Mouse (Mus musculus) urinary bladder, adult 2 months (tissue): ENCODE results near the gene Msi2. TPM values are rescaled to one million over a fixed set of nuclear protein-coding genes. Genes with fewer than 3 reads are reported as not detected.

ENCODE experiments used
- DNase-seq: peaks from one replicate; pipeline ENCODE4 v3.0.0; 2022; ENCODE audit warnings: low spot score
- polyA plus RNA-seq: library from polyadenylated mRNA; depleted of rRNA; stranded (reverse); fragments of >200 nt; gene quantifications from 2 replicates; pipeline ENCODE4 v1.2.3, GENCODE M21; 2012

The Msi2 gene
- polyA plus RNA-seq, 1 experiment: 44.7 TPM

DNA sequence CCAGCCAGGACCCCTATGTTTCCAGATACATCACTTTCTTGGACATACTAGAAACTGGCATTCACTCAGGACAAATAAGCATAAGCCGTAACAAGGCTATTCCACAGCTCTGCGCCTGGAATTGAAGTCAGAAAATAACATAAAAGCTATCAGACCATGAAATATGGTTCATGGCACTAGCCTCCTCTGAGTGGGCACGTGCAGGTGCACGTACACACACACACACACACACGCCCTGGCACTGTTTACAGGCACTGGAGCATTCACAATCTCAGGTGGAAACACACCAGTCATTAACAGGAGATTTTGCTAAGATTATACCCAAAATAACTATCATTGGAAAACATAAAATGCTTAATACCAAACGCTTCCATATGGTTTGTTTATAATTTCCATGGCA lies 81.4 kb downstream of the Msi2 start:
- no peak for DNase-seq

GRCm38 (mm10) chr11:88636319-88636718 lies 82.0 kb downstream of the Msi2 start:
- no peak for DNase-seq

GRCm38 (mm10) chr11:88634627-88635026 lies 83.7 kb downstream of the Msi2 start:
- DNase-seq: no peak

DNA sequence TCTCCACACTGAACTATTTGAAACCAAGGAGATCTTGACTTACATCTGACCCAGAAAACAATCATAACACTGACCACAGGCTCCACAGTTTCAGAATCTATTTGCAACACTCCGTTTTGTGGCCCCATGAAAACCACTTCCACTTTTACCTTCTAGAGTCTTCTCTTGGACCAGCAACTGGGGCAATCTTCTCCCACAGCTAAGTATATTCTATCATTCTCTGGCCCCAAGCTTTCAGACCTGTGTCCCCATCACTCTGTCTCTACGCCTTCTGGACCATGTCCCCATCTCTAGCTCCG lies 86.4 kb downstream of the Msi2 start:
- DNase-seq: no peak

DNA sequence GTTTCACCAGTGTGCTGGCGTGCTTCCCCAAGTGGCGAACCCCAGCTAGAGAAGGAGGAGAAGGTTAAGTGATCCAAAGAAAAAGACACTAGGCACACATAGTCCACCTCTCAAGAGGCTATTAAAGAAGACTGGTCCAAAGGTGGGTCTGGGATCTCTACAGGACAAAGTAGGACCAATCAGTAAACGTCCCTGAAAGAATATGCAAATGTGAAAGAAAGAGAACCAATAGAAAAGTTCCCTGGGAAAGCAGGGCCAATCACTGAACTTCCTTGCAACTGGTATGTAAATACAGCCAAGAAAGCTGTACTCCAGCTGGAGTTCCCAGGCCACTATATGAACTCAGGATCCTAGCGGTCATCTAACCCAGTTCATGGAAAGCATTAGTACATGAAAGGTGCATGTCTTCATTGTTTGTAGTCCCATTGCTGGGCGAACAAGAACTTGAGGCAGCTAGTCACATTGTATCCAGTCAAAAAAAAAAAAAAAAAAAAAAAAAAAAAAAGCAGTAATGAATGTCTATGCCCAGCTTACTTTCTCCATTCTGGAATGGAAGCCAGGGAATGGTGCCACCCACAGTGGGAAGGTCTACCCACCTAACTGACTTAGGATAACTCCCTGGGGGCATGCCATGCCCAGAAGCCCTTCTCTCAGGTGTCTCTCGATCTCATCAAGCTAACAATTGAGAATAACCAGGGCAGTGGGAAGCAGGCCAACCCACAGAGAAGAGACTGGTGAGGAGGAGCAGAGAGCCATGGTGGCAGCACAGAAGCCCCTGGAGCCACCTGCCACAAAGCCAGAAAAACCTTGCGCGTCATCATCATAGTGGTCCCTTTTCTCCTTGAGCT lies 87.0 kb downstream of the Msi2 start:
- no peak for DNase-seq

GRCm38 (mm10) chr11:88629619-88630018 lies 88.7 kb downstream of the Msi2 start:
- DNase-seq: no peak

GRCm38 (mm10) chr11:88629165-88629564 lies 89.1 kb downstream of the Msi2 start:
- no peak for DNase-seq

- DNase-seq: no peak
Measured at GRCm38 (mm10) chr11:88628676-88629075, 89.6 kb downstream of the Msi2 start.

DNA sequence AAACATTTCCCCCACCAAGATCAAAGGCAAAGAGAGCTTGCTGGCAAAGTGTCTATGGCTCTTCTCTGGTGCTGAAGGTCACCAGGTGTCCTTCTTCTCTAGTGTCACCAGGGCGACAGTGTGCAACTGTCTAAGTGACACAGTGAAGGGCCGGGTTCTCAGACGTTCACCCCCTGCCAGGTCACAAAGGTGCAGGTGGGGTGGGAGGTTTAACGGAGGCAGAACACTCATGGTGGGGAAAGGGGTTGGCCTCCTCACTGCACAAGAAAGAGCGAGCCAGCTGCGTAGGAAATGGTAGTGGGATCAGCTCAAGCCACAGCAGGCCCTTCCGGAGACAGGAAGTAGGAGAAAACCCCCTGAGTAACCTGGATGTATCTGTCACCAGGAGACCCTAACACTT lies 91.0 kb downstream of the Msi2 start:
- no peak for DNase-seq

GRCm38 (mm10) chr11:88626576-88626975 lies 91.7 kb downstream of the Msi2 start:
- no peak for DNase-seq

DNA sequence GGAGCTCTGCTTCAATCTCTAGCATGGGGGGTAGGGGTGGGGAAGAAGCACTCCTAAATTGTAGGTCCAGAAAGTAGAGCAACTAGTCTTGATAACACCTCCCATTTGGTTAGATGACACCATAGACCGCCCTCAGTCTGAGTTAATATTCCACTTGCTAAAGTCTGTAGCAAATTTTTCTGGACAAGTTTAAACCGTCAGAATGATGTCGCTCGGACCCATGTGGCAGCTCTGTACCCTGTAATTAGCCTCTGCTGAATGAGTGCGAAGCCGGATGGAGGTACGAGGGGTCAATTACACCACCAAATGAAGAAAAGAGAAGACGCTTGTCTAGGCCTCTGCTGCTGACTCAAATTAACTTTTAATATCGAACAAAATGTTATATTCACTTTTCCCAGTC lies 92.3 kb downstream of the Msi2 start:
- DNase-seq: no peak

- no peak for DNase-seq
Measured at GRCm38 (mm10) chr11:88625063-88625462, 93.2 kb downstream of the Msi2 start.

DNA sequence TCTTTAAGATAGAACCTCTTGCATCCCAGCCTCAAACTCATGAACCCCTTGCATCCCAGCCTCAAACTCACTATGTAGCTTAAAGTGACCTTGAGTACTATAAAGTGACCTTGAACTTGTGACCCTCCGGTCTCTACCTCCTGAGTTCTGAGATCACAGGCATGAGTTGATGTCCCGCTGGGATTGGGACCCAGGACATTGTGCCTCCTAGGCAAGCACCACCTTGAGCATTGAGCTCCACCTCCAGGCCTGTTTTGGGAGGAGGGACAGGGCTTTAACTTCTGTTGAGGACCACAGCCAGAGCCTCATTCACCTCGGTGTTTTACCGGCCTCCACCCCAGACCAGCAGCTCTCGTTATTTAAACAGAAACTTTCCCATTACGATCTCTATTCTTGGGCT lies 93.7 kb downstream of the Msi2 start:
- DNase-seq: no peak

GRCm38 (mm10) chr11:88623671-88624070 lies 94.6 kb downstream of the Msi2 start:
- DNase-seq: no peak

- DNase-seq: no peak
Measured at GRCm38 (mm10) chr11:88622496-88622895, 95.8 kb downstream of the Msi2 start.

DNA sequence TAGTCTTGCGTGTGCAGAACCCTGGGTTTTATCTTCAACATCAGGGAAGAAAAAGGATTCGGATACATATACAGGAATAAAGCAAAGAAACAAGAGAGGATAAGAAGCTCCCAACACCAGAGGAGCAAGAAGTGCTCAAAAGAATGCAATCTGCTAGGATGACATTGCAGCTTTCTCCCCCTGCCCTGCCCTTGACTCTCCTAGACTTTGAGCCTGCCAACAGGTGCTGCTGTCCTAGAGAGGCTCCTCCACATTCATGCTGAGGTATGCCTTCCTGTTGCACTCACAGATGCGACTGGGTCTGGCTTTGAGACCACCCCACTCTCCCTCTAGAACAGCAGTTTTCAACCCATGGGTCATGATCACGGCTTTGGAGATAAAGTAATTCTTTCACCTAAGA lies 96.5 kb downstream of the Msi2 start:
- DNase-seq: no peak

DNA sequence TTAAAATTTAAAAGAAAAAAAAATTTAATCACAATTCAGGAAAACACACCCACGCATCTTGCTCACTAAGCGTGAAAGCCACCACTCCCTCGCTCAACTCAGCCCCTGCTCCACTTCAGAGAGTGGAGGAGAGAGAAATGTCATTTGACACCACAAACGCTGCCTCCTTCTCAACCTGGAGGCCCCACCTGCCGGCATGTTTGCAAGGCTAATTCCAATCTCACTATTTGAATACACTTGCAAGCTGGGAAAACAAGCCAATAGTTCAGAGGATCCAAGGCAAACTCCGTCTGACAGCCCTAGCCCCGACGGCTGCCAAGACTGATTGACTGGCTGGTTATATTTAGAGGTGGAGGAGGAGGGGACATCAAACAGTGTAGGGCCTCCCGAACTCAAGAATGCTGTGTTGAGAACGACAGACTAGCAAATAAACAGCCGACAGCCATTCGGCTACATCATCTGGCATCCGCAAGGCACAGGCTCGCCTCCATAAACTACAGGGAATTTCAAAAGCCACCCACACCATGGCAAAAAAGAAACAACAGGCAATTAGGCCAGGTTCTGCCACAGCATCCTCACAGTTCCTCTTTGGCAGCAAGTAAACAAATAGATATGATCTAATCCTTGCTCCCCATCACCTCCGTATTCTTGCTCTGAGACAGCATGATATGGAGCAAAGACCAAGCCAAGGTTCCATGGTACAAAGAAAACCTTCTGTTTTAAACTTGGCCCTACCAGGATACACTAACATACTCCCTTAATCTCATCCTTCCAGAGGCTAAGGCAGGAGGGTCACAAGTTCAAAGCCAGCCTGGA lies 97.9 kb downstream of the Msi2 start:
- no peak for DNase-seq

GRCm38 (mm10) chr11:88619468-88620157 lies 98.7 kb downstream of the Msi2 start:
- no peak for DNase-seq

DNA sequence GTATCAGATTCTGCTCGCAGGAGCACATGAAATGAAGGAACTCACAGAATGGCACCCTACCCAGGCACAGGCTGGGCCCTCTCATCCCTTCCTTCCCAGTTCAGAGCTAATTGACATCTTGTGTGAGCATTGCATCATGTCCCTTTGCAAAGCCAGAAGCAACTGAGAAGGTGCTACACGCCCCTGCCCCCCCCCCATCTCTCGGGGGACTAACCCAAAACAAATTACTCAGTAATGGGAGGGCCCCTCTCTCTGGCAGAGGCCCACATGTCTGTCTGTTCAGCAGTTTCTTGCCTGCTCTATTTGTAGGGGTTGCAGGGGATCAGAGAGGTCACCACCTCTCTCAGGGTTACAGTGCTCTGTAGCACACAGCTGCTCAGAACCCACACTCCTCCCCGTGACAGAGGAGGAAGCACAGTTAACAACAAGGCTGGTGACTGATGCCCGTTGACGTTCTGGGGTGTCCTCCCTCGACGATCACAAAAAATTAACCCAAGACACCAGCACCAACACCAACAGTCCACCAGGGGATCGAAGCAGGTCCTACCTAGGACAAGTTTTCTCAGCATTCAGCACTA lies 99.5 kb downstream of the Msi2 start:
- no peak for DNase-seq

DNA sequence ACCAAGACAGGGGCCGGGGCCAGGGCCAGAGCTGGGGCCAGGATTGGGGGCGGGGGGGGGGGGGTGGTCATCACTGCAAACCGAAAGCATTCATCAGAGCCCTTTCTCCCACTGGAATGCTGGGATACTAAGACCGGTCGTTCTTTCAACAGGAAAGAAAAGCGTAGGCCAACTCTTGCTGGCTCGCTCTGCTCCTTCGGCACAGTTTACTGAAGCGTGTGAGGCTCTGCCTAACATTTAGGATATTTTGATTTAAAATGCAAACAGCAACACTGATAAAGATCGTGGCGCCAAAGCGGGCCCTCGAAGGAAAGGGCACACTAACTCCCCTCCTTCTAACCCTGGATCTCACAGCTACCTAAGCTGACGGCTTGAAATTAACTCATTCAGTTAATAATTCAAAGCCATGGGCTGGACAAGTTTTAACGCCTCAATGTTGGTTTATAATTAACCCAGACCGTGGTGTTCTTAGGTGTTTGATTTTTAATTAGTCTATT lies 100.3 kb downstream of the Msi2 start:
- no peak for DNase-seq

DNA sequence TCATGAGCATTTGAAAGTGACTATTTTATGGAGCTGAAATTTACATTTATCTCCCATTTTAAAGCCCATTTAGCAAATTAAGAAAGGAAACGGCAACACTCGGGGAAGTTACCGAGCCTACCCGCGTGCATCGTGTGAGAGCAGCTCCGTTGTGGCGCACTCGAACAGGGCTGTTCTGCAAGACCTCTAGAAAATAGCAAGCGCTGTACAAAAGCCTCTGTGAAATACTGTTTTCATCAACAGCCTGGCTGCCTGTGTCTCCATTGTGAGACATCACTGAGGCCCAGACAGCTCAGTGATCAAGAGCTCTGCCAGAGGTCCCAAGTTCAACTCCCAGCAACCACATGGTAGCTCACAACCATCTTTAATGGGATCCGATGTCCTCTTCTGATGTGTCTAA lies 100.9 kb downstream of the Msi2 start:
- no peak for DNase-seq
